Mouse (Mus musculus) heart, embryonic 14.5 days (tissue): ENCODE measurements around the gene Cldn8. TPM values are rescaled to one million over a fixed set of nuclear protein-coding genes. Genes with fewer than 3 reads are reported as not detected.

Source experiments
- ATAC-seq: fragments of 200-750 bp; cut with Nextera tagmentation; 2 replicates; pipeline ENCODE4 v1.8.0; 2017; ENCODE audit warnings: low read depth, moderate TSS enrichment; ENCODE audit not compliant: insufficient number of reproducible peaks, insufficient read depth, low FRiP score
- H3K27ac ChIP-seq, 2 experiments: fragments of 200-500 bp in 1 of 2; fragments of 300-500 bp in 1 of 2; sonication (generic) in 1 of 2; replicated peaks in 1 of 2; 2 replicates each; pipeline ENCODE4 v1.5.1; 2012 to 2014; ENCODE audit warnings: low read depth in 2 of 2, low read length in 2 of 2, control low read depth in 1 of 2, mild to moderate bottlenecking in 1 of 2, mixed read lengths in 1 of 2; ENCODE audit not compliant: control insufficient read depth in 1 of 2, insufficient read depth in 1 of 2
- H3K27me3 ChIP-seq: fragments of 300-500 bp; sonication (generic); 2 replicates; pipeline ENCODE4 v1.6.1; 2014; ENCODE audit warnings: mild to moderate bottlenecking, low read length, control low read depth; ENCODE audit not compliant: control insufficient read depth, insufficient read depth
- H3K36me3 ChIP-seq: fragments of 300-500 bp; sonication (generic); 2 replicates; pipeline ENCODE4 v1.6.1; 2014; ENCODE audit warnings: mild to moderate bottlenecking, control low read depth, low read length, mixed read lengths; ENCODE audit not compliant: control insufficient read depth, insufficient read depth
- H3K4me1 ChIP-seq, 2 experiments: fragments of 200-500 bp in 1 of 2; fragments of 300-500 bp in 1 of 2; sonication (generic) in 1 of 2; 2 replicates each; pipeline ENCODE4 v1.6.1; 2012 to 2014; ENCODE audit warnings: low read length in 2 of 2, control low read depth in 1 of 2, mixed read lengths in 1 of 2; ENCODE audit not compliant: control insufficient read depth in 2 of 2, insufficient read depth in 2 of 2
- H3K4me2 ChIP-seq: fragments of 300-500 bp; sonication (generic); 2 replicates; pipeline ENCODE4 v1.6.1; 2014; ENCODE audit warnings: mild to moderate bottlenecking, low read length
- H3K4me3 ChIP-seq, 2 experiments: fragments of 200-500 bp in 1 of 2; fragments of 300-500 bp in 1 of 2; sonication (generic) in 1 of 2; 2 replicates each; pipeline ENCODE4 v1.5.1; 2012 to 2014; ENCODE audit warnings: low read length in 2 of 2, mild to moderate bottlenecking in 2 of 2, control low read depth in 1 of 2, low read depth in 1 of 2, moderate library complexity in 1 of 2; ENCODE audit not compliant: control insufficient read depth in 1 of 2, insufficient read depth in 1 of 2
- H3K9ac ChIP-seq: fragments of 300-500 bp; sonication (generic); 2 replicates; pipeline ENCODE4 v1.6.1; 2014; ENCODE audit warnings: mild to moderate bottlenecking, low read length
- H3K9me3 ChIP-seq: fragments of 300-500 bp; sonication (generic); 2 replicates; pipeline ENCODE4 v1.6.1; 2016; ENCODE audit warnings: low read length, control low read depth; ENCODE audit not compliant: control insufficient read depth
- WGBS: fragments of 180-500 bp; shearing (Covaris S2); extraction: QIAGEN DNeasy Blood & Tissue Kit; methylation state at CpG from one replicate; pipeline ENCODE4 v1.1.7; 2014; 5-methylcytosine and 5-hydroxymethylcytosine counted together
- polyA plus RNA-seq: library from polyadenylated mRNA; unstranded; fragments of >200 nt; fragmentation: Nextera tagmentation; extraction: Ambion mirVana; gene quantifications from 2 replicates; pipeline ENCODE4 v1.2.1, GENCODE M21; 2014

Gene Cldn8
- 0.08 TPM in 1 of 2 replicates, not detected in the other for polyA plus RNA-seq

DNA sequence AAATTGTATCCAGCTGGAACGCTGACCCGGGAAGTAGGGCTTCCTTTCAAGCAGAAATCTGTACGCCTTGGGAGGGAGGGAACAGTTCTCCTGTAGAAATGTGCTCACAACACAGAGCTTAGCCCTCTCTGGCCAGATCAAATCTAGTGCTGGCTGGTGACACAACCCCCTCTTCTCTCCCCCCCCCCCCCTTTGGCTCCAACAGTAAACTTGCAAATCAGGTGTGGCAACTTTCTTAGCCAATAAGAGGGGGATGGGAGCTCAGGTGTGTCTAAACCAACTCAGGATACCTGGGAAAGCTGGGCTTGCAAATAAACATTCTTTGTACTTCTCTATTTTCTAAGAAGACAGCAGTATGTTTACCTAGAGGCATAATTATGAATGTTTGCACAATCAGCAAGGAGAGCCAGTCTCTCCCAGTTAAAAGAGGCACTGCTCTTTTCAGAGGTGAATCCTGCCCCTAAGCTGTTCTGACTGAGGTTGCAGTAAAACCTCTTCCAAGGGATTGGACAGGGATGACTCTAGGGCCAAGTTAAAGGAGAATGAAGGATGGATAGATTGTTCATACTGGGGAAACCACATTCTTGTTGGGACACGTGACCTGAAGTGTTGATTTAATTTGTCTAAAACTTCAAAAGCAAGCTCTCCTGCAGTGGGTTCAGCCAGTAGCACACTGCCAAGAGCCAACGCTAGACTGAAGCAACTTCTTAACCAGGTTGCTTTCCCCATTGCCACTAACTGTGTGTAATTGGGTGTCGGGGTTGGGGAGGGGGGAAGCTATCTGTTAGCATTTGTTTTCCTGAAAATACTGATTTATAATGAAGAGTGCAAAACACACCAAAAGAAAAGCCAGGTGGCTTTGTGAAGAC lies at the start of gene Cldn8:
Gene Cldn8 (minus strand): TSS at position 139 of the 869 bp plus-strand sequence.
- 66% methylated on average over 6 of the region's 6 CpGs for WGBS
- no peak for ATAC-seq
- no peaks in the 10 kb centered on the region for H3K4me1 ChIP-seq
- H3K4me2 ChIP-seq, result no peak within 1 kb of the TSS
- H3K9ac ChIP-seq, result no peak within 1 kb of the TSS
- no peaks in the 10 kb centered on the region for H3K9me3 ChIP-seq
- H3K4me3 ChIP-seq, result no peak within 1 kb of the TSS
- H3K27ac ChIP-seq, result no peak within 1 kb of the TSS
- H3K36me3 ChIP-seq, result no peaks in the 10 kb centered on the region
- no peaks in the 10 kb centered on the region for H3K27me3 ChIP-seq

GRCm38 (mm10) chr16:88612712-88613111 lies 49.7 kb upstream of the Cldn8 start:
- Histone ChIP-seq H3K36me3 (no peaks in the 10 kb centered on the region), H3K27ac (no peak overlapping the region), H3K27me3 (no peaks in the 10 kb centered on the region), H3K4me2 (no peak overlapping the region), H3K9me3 (no peaks in the 10 kb centered on the region), H3K9ac (no peak overlapping the region), H3K4me3 (no peak overlapping the region), H3K4me1 (no peaks in the 10 kb centered on the region)
- ATAC-seq, result no peak
- 71% methylated on average over 4 of the region's 4 CpGs for WGBS

DNA sequence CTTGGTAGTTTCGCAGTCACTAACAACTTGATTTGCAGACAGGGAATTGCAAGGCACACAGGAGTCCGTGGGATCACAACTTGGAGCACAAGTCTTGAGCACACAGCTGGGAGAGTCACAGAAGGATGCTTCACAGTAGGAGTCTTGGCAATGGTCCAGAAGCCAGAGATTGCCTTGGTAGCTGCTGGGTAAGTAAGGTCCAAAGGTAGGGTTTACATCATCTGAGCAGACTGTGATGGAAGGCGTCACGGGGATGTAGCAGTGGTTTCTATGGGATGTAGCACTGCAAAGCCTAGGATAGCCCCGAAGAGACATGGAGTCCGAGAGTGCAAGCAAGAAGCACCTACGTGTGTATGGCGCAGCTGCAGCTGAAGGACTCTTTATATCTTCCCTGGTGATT lies 48.9 kb upstream of the Cldn8 start, which contains the start of gene Krtap24-1:
Gene Krtap24-1 (minus strand): TSS at position 358 of the 400 bp plus-strand sequence.
- Histone ChIP-seq H3K9ac (no peak within 1 kb of the TSS), H3K9me3 (no peaks in the 10 kb centered on the region), H3K27ac (no peak within 1 kb of the TSS), H3K4me1 (no peaks in the 10 kb centered on the region), H3K36me3 (no peaks in the 10 kb centered on the region), H3K27me3 (no peaks in the 10 kb centered on the region), H3K4me2 (no peak within 1 kb of the TSS), H3K4me3 (no peak within 1 kb of the TSS)
- no peak for ATAC-seq
- WGBS, result 83% methylated on average over 8 of the region's 8 CpGs

DNA sequence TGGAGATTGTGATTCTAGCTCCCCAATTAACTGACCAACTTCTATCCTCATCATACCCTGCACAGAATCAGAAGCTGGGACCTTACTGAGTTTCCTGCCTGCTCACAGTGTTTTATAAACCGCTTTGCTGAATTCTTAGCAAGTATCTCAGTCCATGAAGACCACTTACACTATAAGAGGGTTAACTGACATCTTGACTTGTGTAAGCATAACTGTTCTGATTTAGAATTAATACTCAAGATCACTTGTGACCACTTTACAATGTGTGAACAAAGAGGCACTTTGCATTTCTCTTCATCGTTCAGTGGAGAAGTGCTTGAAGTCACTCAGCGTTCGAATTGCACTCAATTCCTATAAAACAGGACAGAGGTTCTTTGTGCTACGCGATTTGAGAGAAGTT lies 41.6 kb upstream of the Cldn8 start:
- no peak overlapping the region for H3K27ac ChIP-seq
- no peak for ATAC-seq
- WGBS, result 85% methylated on average over 6 of the region's 6 CpGs
- no peaks in the 10 kb centered on the region for H3K27me3 ChIP-seq
- H3K4me2 ChIP-seq, result no peak overlapping the region
- H3K9me3 ChIP-seq, result no peaks in the 10 kb centered on the region
- no peak overlapping the region for H3K4me3 ChIP-seq
- no peaks in the 10 kb centered on the region for H3K4me1 ChIP-seq
- H3K9ac ChIP-seq, result no peak overlapping the region
- no peaks in the 10 kb centered on the region for H3K36me3 ChIP-seq

DNA sequence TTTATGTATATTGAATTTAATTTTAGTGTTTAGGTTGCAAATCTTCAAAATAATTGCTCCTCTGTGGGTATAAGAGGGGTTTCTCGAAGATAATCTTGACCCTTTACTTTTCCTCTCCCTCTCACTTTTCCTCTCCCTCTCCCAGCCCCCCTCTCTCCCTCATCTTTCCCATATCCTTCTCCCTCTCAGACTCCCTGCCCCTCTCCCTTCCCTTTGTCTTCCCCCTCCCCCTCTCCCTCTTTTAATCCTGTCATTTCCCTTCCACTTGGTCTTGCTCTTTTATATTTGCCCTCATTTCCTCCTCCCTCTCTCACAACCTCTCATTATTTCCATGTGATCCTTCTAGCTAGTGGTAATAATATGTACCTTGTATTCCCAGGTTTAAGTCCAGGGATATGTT lies 39.5 kb upstream of the Cldn8 start:
- no peak overlapping the region for H3K4me3 ChIP-seq
- no peaks in the 10 kb centered on the region for H3K27me3 ChIP-seq
- H3K4me1 ChIP-seq, result no peaks in the 10 kb centered on the region
- H3K4me2 ChIP-seq, result no peak overlapping the region
- no peak for ATAC-seq
- no peaks in the 10 kb centered on the region for H3K36me3 ChIP-seq
- H3K9ac ChIP-seq, result no peak overlapping the region
- WGBS, result 48% methylated on average over 1 of the region's 1 CpGs
- no peak overlapping the region for H3K27ac ChIP-seq
- H3K9me3 ChIP-seq, result no peaks in the 10 kb centered on the region

- Histone ChIP-seq H3K27me3 (no peaks in the 10 kb centered on the region), H3K27ac (no peak overlapping the region), H3K9ac (no peak overlapping the region), H3K4me2 (no peak overlapping the region), H3K9me3 (no peaks in the 10 kb centered on the region), H3K4me3 (no peak overlapping the region), H3K36me3 (no peaks in the 10 kb centered on the region), H3K4me1 (no peaks in the 10 kb centered on the region)
- WGBS, result 82% methylated on average over 8 of the region's 8 CpGs
- no peak for ATAC-seq
These were observed 37.3 kb upstream of the Cldn8 start for GRCm38 (mm10) chr16:88600303-88600702.

DNA sequence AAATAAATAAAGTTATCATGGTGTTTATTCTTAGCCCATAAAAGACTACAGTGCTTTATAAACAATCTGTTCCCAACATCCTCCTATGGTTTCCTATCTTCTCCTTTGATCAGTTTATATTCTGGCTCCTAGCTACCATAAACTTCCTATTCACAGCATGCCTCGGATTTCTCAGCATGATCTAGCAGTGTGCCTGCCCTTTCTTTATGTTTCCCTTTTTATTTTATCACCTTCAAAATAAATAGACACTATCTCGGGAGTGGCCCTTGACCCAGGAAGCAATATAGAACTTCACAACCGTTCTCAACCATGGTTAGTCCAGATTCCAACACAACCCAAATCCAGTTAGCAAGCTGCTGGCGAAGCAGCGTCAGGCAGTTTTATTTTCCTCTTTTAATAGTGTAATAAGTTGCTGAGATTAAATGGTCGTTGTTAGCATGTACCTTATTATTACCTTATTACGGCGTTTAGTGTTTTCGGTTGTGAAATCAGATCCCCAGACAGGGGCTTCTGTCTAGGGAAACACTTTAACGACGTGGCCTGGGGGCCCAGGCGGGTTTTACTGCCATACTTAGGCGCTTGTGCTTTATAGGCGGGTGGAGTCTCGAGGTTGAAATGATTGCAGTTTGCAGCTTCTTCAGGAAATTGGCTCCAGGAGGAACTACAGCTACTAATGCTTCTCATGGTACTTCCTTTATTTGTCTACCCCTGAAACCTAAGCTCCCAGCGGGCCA lies 36.7 kb upstream of the Cldn8 start:
- H3K4me1 ChIP-seq, result no peaks in the 10 kb centered on the region
- no peak overlapping the region for H3K4me3 ChIP-seq
- no peaks in the 10 kb centered on the region for H3K36me3 ChIP-seq
- H3K27me3 ChIP-seq, result no peaks in the 10 kb centered on the region
- no peak overlapping the region for H3K4me2 ChIP-seq
- H3K9me3 ChIP-seq, result no peaks in the 10 kb centered on the region
- H3K27ac ChIP-seq, result no peak overlapping the region
- no peak for ATAC-seq
- no peak overlapping the region for H3K9ac ChIP-seq
- 69% methylated on average over 16 of the region's 16 CpGs for WGBS
